Mouse (Mus musculus) lung, postnatal 25 days (tissue): ENCODE results near the gene Gipc3.

ENCODE experiments used
- DNase-seq: peaks from one replicate; pipeline ENCODE4 v3.0.0; 2022; ENCODE audit warnings: low spot score

Gipc3 gene

GRCm38 (mm10) chr10:81346453-81347067, 3.5 kb upstream of the Gipc3 start:
- DNase-seq: peak; percentile 72

- no peak for DNase-seq
Observed at GRCm38 (mm10) chr10:81345162-81345534, 2.1 kb upstream of the Gipc3 start.

DNA sequence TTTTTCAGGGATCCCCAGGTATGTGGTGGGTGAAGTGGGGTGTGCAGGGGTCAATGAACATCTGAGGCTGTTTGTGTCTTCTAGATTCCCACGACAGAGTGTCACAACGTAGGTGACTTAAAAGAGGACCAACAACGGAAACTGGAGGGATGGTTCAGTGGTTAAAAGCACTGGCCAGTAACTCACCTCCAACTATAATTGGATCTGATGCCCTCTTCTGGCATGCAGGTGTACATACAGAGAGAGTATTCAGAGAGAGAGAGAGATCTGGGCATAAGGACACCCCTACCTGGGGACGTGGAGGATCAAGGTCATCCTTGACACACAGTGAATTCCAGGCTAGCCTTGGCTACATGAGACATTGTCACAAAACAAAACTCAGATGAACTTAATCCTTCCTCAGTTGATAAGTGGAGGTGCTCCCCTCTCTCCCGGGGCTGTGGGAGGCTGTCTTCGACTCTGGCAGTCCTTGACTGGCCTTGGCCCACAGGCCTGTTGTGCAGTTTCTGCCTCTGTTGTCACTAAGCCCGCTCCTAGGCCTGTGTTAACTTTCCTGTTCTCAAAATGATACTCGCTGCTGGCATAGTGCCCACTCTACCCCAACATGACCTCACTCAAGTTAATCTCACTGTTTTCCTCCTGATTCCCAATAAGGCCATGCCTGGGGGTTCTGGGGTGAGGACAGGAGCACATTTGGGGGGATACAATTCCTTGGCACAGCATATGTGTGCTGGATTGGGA, 1.5 kb upstream of the Gipc3 start:
- DNase-seq: no peak

- peak; percentile 71 for DNase-seq
Observed at GRCm38 (mm10) chr10:81341333-81341949, 1.6 kb downstream of the Gipc3 start.

DNA sequence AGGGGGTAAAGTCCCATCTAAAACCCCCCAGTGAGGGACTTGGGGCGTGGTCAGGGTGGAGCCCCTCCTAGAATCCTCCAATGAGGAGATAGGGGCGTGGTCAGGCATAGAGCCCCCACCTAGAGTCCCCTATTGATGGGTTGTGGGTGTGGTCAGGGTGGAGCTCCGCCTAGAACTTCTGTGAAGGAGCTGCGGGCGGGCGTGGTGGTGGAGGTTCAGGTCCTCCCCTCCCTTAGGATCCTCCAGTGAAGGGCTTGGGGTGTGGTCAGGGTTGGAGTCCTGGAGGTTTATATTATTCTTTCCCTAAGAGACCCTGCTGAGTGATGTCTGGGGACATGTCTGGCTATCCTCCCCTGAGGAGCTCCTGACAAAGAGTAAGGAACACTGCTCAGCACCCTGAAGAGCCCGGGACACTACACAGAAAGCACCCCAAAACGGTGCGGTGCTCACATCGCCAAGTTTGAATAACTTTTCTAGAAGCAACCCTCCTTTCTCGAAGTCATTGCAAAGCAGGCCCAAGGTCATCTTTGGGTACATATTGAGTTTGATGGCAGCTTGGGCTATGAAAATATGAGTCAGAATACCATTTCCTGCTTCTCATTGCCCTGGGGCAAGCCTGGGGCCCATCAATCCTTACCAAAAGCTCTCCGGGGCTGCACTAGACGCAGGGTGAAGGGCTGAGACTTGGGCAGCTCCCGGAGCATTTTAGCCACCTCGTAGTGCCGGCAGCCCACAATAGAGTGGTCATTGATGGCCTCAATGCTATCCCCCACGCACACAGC, 2.3 kb downstream of the Gipc3 start:
- no peak for DNase-seq

DNA sequence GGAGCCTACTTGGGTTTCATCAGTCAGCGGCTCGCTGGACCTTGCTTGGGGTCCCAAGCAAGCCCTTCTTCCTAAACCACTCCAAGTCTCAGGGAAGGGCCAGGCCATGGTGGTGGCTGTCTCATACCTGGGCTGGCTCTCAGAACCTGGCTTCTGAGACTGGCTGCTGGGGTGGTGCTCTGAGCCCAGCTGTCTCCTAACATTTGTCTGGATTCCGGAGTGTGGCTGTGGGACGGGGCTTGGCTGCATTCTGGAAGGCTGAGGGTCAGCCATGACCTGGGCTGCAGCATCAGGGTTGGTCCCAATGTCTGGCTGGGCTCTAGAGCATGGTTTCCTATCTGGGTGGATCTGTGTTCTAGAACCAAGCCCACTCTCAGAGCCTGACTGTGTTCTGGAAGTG, 6.5 kb downstream of the Gipc3 start:
- no peak for DNase-seq

DNA sequence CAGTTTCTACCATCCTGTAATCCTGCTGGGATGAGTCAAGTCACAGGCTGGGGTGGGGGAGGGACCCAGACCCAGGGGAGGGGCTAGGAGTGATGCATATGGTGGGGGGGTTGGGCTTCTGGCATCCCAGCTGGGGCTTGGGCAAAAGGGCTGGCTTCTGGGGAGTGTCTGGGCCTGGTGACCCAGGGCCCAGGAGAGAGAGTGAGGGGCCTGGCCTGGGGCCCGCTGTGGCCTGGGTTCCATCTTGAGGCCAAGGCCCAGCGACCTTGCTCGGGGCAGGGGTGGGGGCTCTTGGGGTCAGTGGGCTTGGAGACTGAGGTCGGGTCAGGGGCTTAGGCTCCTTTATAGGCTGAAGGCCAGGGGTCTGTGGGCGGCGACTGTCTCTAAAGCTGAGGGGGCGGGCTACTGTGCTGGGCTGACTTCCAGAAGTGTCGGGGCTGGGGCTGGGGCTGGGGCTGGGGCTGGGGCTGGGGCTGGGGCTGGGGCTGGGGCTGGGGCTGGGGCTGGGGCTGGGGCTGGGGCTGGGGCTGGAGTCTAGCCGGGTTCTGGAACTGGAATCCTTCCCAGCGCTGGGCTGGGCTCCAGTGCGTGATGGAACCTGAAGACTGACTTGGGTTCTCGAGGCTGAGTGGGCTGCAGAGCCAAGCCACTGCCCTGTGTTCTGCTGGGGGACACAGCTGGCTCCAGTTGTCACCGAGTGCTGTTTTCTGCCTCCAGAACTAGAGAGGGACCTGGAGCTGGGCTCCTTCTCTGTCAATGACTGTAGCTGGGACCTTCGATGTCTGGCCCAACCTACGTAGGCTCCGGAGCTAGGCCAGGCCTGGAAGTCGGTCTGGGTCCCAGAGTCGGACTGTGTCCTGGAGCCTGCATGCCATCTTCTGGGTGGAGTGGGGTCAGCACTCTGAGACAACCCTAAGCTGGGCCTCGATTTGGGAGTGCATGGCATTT, 7.4 kb downstream of the Gipc3 start:
- DNase-seq: no peak

DNA sequence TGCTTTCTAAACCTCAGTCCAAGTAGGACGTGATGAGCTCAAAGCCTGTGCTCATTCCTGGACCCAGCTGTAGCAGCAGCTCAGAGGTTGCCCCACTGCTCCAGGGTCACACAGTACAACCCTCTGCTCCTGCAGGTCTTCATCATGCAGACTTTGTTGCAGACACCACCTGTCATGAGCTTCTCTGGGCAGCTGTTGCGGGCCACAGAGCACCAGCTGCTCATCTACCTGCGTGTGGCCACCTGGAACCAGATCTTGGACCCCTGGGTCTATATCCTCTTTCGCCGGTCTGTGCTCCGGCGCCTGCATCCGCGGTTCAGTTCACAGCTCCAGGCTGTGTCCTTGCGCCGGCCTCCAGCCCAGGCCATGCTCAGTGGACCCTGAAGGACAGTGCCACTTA, 8.7 kb downstream of the Gipc3 start:
- DNase-seq: no peak

GRCm38 (mm10) chr10:81332277-81332676, 10.8 kb downstream of the Gipc3 start:
- DNase-seq: no peak

GRCm38 (mm10) chr10:81330007-81330406, 13.1 kb downstream of the Gipc3 start:
- DNase-seq: no peak

DNA sequence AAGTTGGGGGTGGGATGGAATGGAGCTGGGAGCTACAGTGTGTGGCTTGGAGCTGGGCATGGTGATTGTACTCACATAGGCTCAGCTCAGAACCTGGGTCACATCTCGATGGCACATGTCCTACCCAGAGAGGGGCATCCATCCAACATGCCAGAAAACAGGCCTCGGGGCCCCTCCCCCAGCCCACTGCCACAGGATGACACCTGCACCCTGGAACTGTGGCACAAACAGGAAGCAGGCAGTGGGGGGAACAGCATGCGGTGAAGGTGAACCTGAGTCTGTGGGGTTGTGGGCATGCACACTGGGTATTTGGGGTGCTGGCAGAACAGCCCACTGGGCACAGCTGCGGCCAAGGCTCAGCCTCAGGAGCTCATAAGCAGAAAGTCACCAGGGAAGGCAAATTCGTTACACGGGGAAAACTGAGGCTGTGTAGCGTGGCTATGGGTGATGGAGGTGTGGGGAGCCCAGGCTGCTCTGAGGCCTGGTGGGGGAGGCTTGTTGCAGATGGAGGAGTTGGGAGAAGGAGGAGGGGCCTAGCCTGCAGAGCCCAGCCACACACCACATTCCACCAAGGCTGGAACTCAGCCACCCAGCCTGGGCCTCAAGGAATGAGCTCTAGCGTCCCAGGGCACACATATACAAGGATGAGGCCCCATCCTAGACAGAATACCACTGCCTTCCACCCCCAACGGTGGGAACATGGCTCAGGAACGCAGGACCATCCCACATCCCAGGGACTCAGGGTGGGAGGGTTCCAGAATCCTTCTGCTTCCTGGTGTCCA, 13.7 kb downstream of the Gipc3 start:
- DNase-seq: no peak

GRCm38 (mm10) chr10:81328386-81328785, 14.7 kb downstream of the Gipc3 start, which contains the start of gene Tbxa2r:
Gene Tbxa2r (plus strand): TSS chr10:81328731.
- DNase-seq: peak; percentile 74

- no peak for DNase-seq
Observed at GRCm38 (mm10) chr10:81327959-81328358, 15.1 kb downstream of the Gipc3 start.

GRCm38 (mm10) chr10:81326858-81327257, 16.2 kb downstream of the Gipc3 start:
- peak; percentile 53 for DNase-seq

DNA sequence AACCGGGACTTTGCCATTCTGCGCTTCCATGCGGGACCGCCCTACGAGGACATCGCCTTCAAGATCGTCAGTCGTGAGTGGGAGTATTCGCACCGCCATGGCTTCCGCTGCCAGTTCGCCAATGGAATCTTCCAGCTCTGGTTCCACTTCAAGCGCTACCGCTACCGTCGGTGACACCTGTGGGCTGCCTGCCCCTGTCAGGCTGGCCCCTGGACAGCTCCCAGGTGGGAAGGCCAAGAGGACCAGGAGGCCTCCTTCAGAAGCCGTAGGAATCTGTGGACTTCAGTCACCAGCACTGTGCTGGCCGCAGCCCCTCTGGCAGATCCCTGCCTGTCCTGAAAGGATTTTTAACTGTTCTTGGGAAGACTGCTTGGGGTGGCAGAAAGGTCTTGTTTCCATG, 17.3 kb downstream of the Gipc3 start:
- no peak for DNase-seq

DNA sequence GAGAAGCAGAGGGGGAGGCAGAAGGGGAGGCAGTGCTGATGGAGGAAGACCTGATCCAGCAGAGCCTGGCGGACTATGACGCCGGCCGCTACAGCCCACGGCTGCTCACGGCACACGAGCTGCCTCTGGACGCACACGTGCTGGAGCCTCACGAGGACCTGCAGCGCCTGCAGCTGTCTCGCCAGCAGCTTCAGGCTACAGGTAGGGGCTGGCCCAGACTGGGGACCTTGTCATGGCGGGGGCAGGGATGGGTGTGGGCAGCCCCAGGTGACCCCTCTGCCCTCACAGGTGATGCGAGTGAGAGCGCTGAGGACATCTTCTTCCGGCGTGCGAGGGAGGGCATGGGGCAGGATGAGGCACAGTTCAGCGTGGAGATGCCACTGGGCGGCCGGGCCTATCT, 17.9 kb downstream of the Gipc3 start:
- DNase-seq: no peak

DNA sequence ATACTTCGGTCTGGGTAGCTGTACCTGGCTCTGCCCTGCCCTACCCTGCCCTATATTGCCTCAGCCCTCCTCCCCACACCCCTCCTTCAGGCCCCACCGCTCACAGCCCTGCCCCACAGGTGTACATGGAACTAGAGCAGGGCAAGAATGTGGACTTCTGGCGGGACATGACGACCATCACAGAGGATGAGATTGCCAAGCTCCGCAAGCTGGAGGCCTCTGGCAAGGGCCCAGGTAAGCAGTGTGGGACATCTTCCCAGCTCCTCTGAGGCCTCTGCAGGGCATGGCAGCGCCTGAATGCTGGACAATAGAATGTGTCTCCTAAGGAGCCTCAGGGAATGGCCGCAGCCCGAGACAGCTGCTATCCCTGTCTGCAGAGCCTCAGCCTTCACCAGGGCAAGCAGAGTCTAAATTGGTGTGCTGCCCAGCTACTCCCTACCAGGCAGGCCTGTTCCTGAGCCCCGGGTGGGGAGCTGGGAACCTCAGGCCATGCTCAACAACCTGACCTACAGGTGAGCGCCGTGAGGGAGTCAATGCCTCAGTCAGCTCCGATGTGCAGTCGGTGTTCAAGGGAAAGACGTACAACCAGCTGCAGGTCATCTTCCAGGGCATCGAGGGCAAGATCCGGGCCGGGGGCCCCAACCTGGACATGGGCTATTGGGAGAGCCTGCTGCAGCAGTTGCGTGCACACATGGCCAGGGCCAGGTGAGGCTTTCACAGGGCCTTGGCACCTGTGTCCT, 19.1 kb downstream of the Gipc3 start:
- no peak for DNase-seq

DNA sequence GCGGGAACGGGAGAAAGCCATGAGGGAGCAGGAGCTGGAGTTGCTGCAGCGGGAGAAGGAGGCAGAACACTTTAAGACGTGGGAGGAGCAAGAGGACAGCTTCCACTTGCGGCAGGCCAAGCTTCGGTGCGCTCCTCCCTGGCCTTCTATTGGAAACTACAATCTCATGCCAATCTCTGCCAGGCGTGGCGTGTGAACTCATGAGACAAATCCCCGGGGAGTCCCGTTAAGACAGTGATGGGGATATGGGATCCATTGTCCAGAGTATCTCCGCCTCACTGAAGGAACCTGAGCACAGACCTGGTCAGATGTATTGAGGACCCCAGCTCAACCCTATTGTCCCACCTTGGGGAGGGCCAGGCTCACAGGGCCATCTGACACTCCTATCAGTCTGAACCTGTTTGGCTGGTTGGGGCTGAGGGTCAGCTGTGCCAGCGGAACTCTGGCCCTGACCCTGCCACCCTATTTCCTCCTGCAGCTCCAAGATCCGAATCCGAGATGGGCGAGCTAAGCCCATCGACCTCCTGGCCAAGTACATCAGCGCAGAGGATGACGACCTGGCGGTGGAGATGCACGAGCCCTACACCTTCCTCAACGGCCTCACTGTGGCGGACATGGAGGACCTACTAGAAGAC, 19.8 kb downstream of the Gipc3 start:
- DNase-seq: no peak

DNA sequence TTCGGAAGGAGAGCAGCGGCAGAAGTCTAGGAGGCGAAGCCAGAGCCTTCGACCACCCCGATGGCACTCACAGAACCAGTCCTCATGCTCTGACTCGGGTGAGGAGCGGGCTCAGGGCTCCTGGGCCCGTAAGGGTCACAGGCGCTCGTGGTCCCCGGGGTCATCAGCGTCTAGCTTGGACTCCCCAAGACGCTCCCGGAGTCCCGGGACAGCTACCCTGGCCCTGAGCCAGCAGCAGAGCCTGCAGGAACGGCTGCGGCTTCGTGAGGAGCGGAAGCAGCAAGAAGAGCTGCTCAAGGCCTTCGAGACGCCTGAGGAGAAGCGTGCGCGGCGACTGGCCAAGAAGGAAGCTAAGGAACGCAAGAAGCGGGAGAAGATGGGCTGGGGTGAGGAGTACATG, 20.6 kb downstream of the Gipc3 start:
- DNase-seq: no peak
